Mouse (Mus musculus) gastrocnemius, postnatal 14 days (tissue): Measurements from ENCODE around the gene Aqp8. TPM values are rescaled to one million over a fixed set of nuclear protein-coding genes. Genes with fewer than 3 reads are reported as not detected.

ENCODE experiments used
- DNase-seq: peaks from one replicate; pipeline ENCODE4 v3.0.0; 2021; ENCODE audit warnings: mixed read lengths
- intact Hi-C: fragments of 180-260 bp; cut with DNase I; formaldehyde crosslinking; loops from one replicate; pipeline ENCODE4 v1.15.1; 2025; ENCODE audit warnings: low total_unique reads
- total RNA-seq, 2 experiments: library from RNA; stranded (reverse); gene quantifications; 2 replicates each; pipeline ENCODE4 v1.2.3; 2021

The Aqp8 gene
- total RNA-seq, 2 experiments from 2014 or later, result not detected

DNA sequence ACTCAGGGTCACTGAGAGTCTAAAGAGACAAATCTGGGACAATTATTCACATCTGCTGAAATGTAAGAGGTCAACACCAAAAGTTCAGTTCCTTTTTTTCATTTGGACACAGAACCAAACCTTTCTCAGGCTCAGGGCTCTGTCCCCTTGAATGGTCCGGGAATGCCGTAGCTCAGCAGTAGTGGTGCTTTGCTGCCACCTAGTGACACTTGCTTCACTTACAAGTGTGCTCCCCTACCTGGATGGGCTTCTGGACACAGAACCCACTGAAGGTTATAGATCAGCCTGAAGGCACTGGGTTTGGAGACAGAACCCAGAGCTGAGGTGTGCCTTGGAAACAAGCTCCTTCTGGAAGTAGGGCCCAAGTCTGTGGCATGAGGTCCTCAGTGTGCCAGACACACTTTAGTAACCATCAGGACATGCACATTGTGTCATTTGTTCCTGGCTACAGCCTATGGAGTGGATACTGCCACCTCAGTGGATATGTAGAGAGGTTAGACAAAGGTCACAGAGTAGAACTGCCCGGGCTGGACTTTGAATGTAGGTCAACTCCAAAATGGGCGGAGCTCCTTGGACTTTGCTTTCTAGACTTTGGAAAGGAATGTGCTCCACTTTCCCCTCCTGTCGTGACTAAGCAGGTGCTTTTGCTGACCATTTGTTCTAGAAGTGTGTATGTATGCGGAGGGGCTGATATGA, 3.7 kb downstream of the Aqp8 start:
- intact Hi-C loops, result loop anchor here (5.0 to 10.0 kb wide), 3 partner anchors 69 to 259 kb away; no protein-coding TSS in a partner anchor

DNA sequence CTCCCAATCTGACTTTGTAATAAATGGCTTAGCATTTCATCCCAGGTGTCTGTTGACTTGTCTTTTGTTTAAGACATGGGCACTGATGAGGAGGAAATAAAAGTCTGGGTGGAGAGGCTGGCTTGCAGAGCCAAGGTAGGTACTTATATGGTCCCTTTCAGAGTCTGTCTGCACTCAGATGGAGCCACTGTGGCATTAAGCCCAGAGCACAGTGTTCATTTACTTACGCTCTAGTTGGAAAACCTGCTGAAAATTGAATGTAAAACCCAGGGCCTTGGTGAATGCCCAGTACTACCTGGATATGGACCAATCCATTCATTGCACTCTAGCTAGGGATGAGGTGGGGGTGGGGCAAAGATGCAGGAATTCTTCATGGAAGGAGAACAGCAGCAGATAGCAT, 5.9 kb downstream of the Aqp8 start:
- intact Hi-C loops, result loop anchor here (5.0 to 10.0 kb wide), 3 partner anchors 71 to 261 kb away; no protein-coding TSS in a partner anchor

More for the DNA sequence above, 3.7 kb downstream of the Aqp8 start:
- DNase-seq, result peak; percentile 62

DNA sequence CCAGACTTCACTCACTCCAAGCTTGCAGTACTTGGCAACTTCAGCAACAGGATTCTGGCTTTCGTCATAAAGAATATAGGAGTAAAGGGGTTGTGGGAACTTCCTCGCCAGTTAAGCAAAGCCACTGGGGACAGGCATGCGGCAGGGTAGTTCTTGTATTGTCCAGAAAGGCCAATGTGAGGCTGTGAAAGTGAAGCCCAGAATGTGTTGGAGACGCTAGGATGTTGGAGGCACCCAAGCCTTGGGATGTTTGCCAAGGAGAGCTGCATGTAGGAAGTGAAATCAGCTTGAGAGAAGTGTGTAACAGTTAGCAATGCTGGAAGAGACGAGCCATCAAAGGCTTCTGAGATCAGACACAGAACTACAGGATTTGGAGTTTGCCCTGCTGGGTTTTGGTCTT, 25.6 kb downstream of the Aqp8 start:
- DNase-seq, result no peak
- intact Hi-C loops, result no loop called here

More for the DNA sequence above, 5.9 kb downstream of the Aqp8 start:
- DNase-seq, result no peak

DNA sequence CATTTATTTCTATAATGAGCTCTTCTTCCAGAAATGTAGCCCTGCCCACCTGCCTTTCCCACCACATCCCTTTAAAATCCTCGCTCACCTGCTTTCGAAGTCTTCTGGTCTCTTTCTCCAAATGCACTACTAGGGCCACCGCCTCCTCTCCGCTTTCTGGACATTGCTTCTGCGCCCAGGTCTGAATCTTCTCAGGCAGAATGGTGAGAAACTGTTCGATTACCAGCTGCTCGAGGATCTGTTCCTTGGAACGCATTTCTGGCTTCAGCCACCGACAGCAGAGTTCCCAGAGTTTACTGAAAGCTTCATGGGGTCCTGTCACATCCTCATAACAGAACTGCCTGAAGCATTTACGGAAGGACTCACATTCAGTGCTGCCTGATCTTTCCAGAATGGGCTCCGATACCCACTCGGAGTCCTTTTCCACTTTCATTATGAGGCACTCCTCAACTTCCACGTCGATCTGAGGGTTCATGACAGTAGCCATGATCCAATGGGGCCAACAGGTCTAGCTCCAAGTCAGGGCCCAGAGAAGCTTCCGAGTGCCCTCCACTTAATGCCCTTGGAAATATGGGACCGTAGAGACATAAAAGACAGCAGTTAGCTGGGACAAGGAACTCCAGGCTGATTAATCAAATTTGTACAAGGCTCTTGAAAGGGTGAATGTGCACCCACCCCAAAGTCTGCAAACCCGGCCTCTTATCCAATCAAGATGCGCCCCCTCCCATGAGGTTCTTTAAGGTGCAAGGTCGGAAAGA, 37.6 kb downstream of the Aqp8 start:
- no peak for DNase-seq
- intact Hi-C loops, result no loop called here

DNA sequence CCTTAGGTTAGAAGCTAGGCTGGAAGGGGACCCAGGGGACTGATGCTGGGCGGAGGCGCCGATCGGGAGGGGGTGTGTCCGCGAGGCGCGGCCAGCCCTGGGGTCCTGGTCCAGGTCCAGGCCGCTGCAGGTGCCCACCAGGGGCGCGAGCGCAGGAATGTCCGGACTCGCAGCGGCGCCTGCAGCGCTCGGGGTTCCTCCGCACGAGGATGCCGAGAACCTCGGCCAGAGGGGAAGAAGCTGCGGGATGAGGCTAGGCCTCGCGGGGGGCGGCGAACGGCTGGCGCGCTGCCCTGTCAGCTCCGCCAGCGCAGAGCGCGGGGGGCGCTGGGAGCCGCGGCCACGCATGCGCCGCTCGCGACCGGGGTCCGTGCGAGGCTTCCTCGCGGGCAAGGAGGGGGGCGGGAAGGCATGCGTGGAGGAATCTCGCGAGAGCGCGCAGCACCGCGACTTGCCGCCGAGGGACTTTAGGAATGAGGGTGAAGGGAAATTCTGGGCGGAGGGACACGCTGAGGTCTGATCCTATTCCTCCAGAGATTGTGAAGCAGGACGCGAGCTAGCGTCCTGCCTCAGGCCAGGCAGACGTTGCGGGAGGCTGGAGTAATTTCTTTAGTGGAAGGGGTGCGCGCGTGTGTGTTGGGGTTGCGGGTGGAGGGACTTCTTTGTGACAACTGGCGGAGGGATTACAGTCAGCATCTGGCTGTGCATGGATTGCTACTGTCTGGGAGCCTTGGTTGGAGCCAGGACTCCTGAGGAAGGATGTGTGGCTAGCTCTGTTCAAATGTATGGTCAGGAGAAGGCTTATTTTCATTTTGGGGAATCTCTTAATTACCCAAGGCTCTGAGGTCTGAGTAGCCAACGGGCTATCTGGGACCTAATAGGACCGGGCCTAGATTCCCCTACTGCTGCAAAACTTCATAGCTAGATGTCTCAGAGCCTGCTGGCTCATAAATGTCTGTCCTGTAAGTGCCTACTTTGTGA, 38.4 kb downstream of the Aqp8 start, which contains the start of gene Zkscan2:
TSS of gene Zkscan2 (minus strand) at position 211 of the 981 bp plus-strand sequence.
- DNase-seq, result peak; percentile 50
- intact Hi-C loops, result no loop called here

DNA sequence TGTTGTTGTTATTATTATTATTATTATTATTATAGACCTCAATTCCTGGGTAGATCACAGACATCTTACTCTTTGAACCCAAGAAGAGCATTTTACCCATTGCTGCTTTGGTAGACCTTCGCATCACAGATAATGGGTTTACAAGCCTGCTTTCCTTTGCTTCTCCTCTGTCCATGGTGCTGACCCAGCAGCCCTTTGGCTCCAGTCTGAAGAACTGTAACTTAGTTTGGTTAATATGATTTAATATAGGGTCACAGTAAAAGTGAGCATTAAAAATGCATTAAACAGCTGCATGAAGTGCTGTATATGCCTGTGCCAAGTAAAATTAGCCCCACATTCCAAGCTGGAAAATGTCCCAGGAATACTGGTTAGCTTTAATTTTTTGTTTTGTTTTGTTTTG, 41.3 kb downstream of the Aqp8 start:
- peak; percentile 42 for DNase-seq
- intact Hi-C loops, result no loop called here

DNA sequence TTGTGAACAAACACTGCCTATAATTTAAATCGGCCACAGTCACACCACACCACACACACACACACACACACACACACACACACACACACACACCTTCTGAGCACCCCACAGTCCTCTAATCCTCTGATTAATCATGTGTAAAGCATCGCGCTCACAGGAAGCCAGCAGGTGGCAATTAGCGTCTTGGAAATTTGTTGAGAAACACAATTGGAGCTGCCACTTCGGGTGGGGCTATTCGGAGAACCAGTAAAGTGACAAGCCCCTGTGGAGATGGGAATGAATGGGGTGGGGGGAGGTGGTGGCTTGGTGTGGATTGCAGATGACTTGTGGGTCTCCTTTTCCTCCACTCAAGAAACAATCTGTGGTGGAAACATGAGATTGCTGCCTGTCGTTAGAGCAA, 45.9 kb downstream of the Aqp8 start:
- intact Hi-C loops, result no loop called here
- no peak for DNase-seq

Other genes with a start within 250 kb of the Aqp8 start
- gene Slc5a11, start 247.5 kb upstream of the Aqp8 start, total RNA-seq, result not detected
- 10 to 100 TPM; 24.2 to 25.3 TPM for gene Lcmt1, start 92.5 kb upstream of the Aqp8 start, total RNA-seq
- 10 to 100 TPM; 16.4 to 19.0 TPM for gene Arhgap17, start 92.4 kb upstream of the Aqp8 start, total RNA-seq
- under 1 TPM; 0.12 to 0.20 TPM for gene Zkscan2, start 38.2 kb downstream of the Aqp8 start, total RNA-seq